Mouse (Mus musculus) G1E (cell line): ENCODE measurements around the gene Grik4.

Source experiments
- CTCF ChIP-seq: IDR thresholded peaks from 2 replicates; pipeline ENCODE4 v1.5.1; 2012; ENCODE audit warnings: low read depth, low read length, inconsistent platforms, mixed read lengths
- GATA1 ChIP-seq: IDR thresholded peaks from 2 replicates; pipeline ENCODE4 v1.6.1; 2012; ENCODE audit warnings: borderline replicate concordance, low read length, inconsistent platforms, mixed read lengths
- POLR2AphosphoS5 ChIP-seq: IDR thresholded peaks from 2 replicates; pipeline ENCODE4 v1.6.1; 2012; ENCODE audit warnings: low read depth, low read length, inconsistent platforms; ENCODE audit not compliant: insufficient replicate concordance
- TAL1 ChIP-seq: conservative IDR thresholded peaks from 2 replicates; pipeline ENCODE4 v1.6.1; 2012; ENCODE audit warnings: low read depth, low read length, inconsistent platforms, mixed read lengths

DNA sequence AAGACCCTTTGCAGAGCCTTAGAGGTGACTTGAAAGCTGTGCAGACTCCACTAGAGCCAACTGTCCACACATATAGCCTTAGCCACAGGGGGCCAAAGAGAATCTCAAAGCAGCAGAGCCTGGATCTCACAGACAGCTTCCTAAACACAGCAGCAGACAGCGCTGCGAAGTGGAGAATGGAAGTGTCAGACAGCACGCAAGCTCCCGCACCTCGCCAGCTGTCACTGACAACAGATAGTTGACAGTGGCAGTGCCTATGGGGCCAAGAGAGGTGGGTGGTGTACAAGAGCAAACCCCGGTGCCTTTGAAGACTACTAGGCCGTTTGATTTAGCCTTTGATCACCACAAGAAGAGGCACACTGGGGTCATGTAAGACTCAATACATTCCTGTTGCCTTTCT lies 395.3 kb downstream of the Grik4 start:
- TF ChIP-seq CTCF, result no peak
- TF ChIP-seq GATA1, result no peak
- TF ChIP-seq TAL1, result no peak
- no peak for TF ChIP-seq POLR2AphosphoS5
